Mouse (Mus musculus) cerebellum, adult 8-10 months (tissue): Measurements from ENCODE around the gene Hmga2.
"Not testable (repeated sequence)": the region's sequence is repeated elsewhere in the genome, so short reads cannot be mapped to it uniquely, and the experiment has no call there.

Experiments used
- DNase-seq: peaks from one replicate; pipeline ENCODE4 v3.0.0; 2022

Gene Hmga2

DNA sequence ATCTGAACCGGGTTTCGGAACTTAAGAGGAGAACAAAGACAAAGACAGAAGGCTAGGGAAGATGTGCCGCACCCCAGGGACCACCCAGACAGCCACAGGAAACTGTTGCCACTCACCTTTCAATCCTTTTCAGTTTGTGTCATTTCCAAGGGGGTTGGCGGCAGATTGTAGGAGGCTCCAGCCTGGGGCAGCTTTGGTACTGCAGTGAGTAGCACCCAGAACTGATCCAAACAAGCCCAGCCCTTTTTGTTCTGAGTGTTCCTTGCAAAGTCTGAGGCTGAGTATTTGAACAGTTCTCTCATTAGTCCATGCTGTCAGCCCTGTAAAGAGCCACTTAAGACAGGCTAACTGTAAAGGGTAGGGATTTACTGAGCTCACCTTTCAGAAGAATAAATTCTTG, 136.9 kb downstream of the Hmga2 start:
- no peak for DNase-seq

DNA sequence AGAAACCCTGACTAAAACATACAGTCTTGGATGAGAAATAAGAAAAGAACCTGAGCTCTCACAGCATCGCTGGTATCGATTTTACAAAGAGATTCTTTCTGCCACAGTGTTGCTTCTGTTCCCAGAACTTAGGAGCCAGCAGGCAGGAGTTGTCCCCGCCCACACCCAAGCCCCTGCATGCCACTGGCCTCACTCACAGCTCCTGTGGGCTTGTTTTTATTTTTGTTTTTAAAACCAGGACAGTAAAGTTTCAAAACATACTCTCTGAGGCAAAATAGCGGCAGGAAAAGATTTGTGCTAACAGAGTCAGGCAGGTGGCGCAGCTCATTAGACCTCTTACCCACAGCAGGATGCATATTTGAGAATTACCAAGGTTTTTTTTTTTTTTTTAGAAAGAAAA, 137.4 kb downstream of the Hmga2 start:
- no peak for DNase-seq

GRCm38 (mm10) chr10:120338431-120338830, 137.8 kb downstream of the Hmga2 start:
- DNase-seq = not testable (repeated sequence)

DNA sequence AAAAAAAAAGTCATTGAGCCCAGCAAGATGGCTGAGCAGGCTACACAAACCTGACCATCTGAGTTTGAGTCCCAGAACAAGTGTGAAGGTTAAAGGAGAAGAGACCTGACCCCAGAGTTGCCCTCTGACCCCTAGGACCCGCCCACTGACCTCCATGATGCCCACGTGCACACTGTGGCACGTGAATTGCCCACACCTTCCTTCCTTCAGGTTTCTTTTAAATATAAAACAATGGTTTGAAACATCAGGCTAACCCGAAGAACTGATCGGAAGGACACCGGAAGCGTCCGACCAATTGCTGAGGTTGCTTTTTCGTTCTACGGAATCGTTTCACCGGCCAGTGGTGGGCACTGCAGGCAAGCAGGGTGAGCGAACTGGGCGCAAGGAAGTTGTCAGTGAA, 148.3 kb downstream of the Hmga2 start:
- no peak for DNase-seq

DNA sequence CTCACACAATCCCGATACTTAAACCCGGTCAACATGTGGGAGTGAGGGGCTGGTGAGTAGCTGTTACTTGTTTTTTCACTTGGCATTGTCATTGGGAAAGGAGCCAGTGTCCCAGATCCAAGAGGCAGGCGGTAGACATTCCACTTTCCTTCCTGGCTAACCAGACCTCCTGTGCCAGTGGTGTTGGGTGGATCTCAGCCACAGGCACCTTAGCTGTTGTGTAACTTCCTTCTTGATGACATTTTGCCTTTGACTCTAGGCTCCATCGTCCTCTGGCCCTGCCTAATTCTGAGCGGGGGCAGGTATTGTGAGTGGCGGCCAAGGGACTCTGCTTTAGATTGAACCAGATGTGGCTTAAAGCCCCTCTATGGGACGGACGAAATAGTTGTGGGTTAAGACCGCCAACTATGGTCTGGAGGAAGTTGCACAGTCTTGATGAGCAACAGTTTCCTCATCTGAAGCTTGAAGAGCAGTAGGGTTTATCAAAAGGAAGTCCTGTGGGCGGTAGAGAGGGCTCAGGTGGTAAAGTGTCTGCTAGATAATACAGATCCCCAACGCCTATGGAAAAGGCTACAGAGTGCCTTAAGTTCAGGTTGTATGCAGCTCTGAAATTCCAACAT, 152.6 kb downstream of the Hmga2 start:
- no peak for DNase-seq

GRCm38 (mm10) chr10:120322815-120323214, 153.5 kb downstream of the Hmga2 start:
- DNase-seq = no peak

DNA sequence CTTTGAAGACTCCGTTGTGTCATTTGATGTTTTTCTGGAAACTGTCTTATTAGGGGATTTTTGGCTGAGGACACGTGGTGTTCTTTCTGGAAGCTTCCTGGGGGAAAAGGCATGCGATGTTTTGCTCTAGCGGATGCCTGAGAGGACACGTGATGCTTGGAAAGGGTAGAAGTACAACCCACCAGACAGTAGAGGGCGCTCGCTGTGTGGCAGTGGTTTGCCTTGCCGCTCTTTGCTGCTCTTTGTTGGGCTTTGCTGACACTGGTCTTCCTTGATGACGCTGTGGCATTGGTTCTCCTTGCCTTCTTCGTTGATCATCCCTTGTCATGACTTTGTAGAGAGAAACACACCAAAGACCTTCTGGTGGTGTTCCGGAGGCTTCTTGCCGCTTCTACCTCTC, 156.7 kb downstream of the Hmga2 start:
- no peak for DNase-seq
